Mouse (Mus musculus) myocyte (in vitro differentiated cells): ENCODE data around the gene Gm3045. TPM values are rescaled to one million over a fixed set of nuclear protein-coding genes. Genes with fewer than 3 reads are reported as not detected.

Source experiments
- H3K27me3 ChIP-seq: one replicate; pipeline ENCODE4 v1.6.1; 2011; ENCODE audit not compliant: control insufficient read depth, insufficient read depth, insufficient read length
- H3K36me3 ChIP-seq: one replicate; pipeline ENCODE4 v1.6.1; 2011; ENCODE audit not compliant: control insufficient read depth, insufficient read depth
- H3K4me2 ChIP-seq: one replicate; pipeline ENCODE4 v1.6.1; 2011; ENCODE audit warnings: low read depth, control low read depth
- H3K4me3 ChIP-seq: one replicate; pipeline ENCODE4 v1.5.1; 2011; ENCODE audit warnings: mild to moderate bottlenecking, control low read depth, moderate library complexity
- H3K79me2 ChIP-seq: one replicate; pipeline ENCODE4 v1.6.1; 2011; ENCODE audit not compliant: control insufficient read depth, insufficient read depth
- H3ac ChIP-seq: one replicate; pipeline ENCODE4 v1.6.1; 2011; ENCODE audit not compliant: control insufficient read depth, insufficient read length
- CEBPB ChIP-seq: IDR thresholded peaks from 2 replicates; pipeline ENCODE4 v1.6.1; 2011; ENCODE audit warnings: mild to moderate bottlenecking, moderate library complexity; ENCODE audit not compliant: poor library complexity, insufficient read depth, severe bottlenecking
- E2F4 ChIP-seq: IDR thresholded peaks from one replicate; pipeline ENCODE4 v1.6.1; 2011; ENCODE audit warnings: mild to moderate bottlenecking, control low read depth, moderate library complexity; ENCODE audit not compliant: insufficient read depth
- MAX ChIP-seq: IDR thresholded peaks from one replicate; pipeline ENCODE4 v1.6.1; 2011; ENCODE audit warnings: low read depth, mild to moderate bottlenecking, control low read depth
- MYOD1 ChIP-seq, 3 experiments: IDR thresholded peaks; one replicate each; pipeline ENCODE4 v1.6.1; 2011; ENCODE audit warnings: control low read depth in 2 of 3, low read depth in 2 of 3, mild to moderate bottlenecking in 2 of 3, moderate library complexity in 1 of 3; ENCODE audit not compliant: insufficient read length in 2 of 3, control insufficient read depth in 1 of 3
- MYOG ChIP-seq, 3 experiments: IDR thresholded peaks; one replicate each; pipeline ENCODE4 v1.6.1; 2011; ENCODE audit warnings: control low read depth in 2 of 3, low read depth in 2 of 3, mild to moderate bottlenecking in 2 of 3; ENCODE audit not compliant: insufficient read length in 2 of 3, control insufficient read depth in 1 of 3, insufficient read depth in 1 of 3
- POLR2A ChIP-seq: IDR thresholded peaks from one replicate; pipeline ENCODE4 v1.6.1; 2011; ENCODE audit warnings: low read depth, mild to moderate bottlenecking, control low read depth, moderate library complexity; ENCODE audit not compliant: insufficient read length
- POLR2AphosphoS2 ChIP-seq: IDR thresholded peaks from one replicate; pipeline ENCODE4 v1.6.1; 2011; ENCODE audit warnings: low read depth, control low read depth; ENCODE audit not compliant: insufficient read length
- REST ChIP-seq: IDR thresholded peaks from one replicate; pipeline ENCODE4 v1.6.1; 2011; ENCODE audit warnings: mild to moderate bottlenecking, control low read depth, moderate library complexity; ENCODE audit not compliant: insufficient read depth, insufficient read length
- SRF ChIP-seq: IDR thresholded peaks from one replicate; pipeline ENCODE4 v1.6.1; 2011; ENCODE audit warnings: low read depth; ENCODE audit not compliant: control insufficient read depth, insufficient read length
- TCF12 ChIP-seq: IDR thresholded peaks from one replicate; pipeline ENCODE4 v1.6.1; 2011; ENCODE audit warnings: mild to moderate bottlenecking, control low read depth; ENCODE audit not compliant: poor library complexity, insufficient read depth, severe bottlenecking
- TCF3 ChIP-seq: IDR thresholded peaks from one replicate; pipeline ENCODE4 v1.6.1; 2011; ENCODE audit warnings: low read depth, control low read depth; ENCODE audit not compliant: insufficient read length
- USF1 ChIP-seq: IDR thresholded peaks from one replicate; pipeline ENCODE4 v1.6.1; 2011; ENCODE audit warnings: low read depth, mild to moderate bottlenecking, control low read depth, moderate library complexity
- polyA plus RNA-seq: library from polyadenylated mRNA; unstranded; fragments of >200 nt; fragmentation: generic; extraction: Trizol; gene quantifications from one replicate; pipeline ENCODE4 v1.2.1, GENCODE M21; 2012; ENCODE audit warnings: missing spikeins

Gm3045 gene
- polyA plus RNA-seq, 1 experiment = not detected

DNA sequence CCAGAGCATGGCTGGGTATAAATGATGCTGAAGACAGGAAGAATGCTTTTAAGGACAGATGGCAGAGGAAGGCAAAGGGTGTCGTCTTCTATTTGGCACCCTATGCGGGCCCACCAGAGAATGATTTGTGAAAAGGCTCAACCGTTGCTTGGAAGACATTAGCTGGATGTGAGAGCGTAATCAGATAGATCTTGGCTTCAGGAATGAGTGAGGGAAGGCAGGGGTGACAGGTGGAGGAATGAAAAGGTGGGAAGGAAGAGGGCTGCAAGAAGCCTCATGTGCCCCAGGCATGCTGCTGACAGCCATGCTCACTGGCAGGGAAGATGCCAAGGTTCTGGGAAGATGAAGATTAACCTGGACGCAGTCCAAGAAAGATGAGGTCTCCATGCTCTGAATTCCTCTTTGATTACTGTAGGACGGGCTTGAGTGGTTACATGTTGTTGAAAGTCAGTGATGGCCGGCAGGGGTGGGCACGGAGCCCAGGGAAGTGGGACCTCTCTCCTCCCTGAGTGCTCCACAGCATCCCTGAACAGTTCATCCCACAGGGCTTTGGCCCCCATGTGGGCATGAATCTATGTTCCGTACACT lies 14.0 kb upstream of the Gm3045 start:
- Histone ChIP-seq H3K27me3 (peaks cover 3% of the 10 kb centered on the region), H3K4me3 (no peak overlapping the region), H3ac (no peak overlapping the region), H3K79me2 (no peaks in the 10 kb centered on the region), H3K36me3 (no peaks in the 10 kb centered on the region), H3K4me2 (no peak overlapping the region)
- TF ChIP-seq MAX (no peak), REST (no peak), TCF3 (no peak), MYOD1 (IDR thresholded peaks at IDR 0.05; ENCODE audit: control insufficient read depth in 1 of 3, insufficient read length in 2 of 3, low read depth in 2 of 3) (no peak), SRF (no peak), USF1 (no peak), E2F4 (no peak), POLR2A (no peak), MYOG (IDR thresholded peaks at IDR 0.05; ENCODE audit: control insufficient read depth in 1 of 3, insufficient read depth in 1 of 3, insufficient read length in 2 of 3, low read depth in 2 of 3) (no peak), TCF12 (no peak), POLR2AphosphoS2 (no peak), CEBPB (no peak)

DNA sequence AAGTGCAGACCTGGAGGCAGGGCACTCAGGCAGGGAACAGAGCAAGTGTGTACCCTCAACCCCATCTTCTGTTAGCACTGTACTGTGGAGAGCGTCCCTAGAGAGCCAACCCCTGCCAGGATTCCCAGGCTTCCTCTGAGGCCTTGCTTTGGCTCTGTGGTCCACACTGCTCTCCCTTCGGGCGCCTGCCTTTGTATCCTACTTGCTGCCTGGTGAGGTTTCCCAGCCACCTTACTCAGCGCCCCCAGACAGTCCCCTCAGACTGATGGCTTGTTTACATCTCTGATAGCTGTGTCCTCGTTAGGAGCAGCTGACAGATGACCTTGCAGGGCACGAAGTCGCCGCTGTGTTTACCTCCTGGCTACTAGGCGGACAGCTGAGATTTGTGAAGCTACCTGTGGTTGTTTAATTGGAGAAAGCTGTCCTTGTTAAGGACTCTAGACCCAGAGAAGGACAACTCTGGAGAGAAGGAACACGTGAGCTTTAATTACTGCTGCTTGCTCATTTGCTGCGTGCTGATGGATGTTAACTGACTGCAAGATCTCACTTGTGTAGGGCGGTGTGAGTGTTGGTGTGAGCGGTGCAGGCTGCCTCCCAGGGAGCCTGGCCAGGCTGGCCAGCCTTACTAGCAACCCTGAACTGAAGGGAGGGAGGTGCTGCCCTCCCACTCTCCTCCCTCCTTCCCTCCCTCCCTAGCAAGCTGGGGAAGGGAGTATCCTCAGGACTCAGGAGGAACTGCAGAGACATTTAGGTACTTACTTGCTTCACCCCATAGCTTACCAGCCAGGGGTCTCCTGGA lies 7.5 kb upstream of the Gm3045 start:
- Histone ChIP-seq H3K4me2 (no peak overlapping the region), H3ac (no peak overlapping the region), H3K79me2 (no peaks in the 10 kb centered on the region), H3K27me3 (peaks cover 9% of the 10 kb centered on the region), H3K36me3 (no peaks in the 10 kb centered on the region), H3K4me3 (no peak overlapping the region)
- no peak for TF ChIP-seq MAX
- TF ChIP-seq MYOD1 (IDR thresholded peaks at IDR 0.05; ENCODE audit: control insufficient read depth in 1 of 3, insufficient read length in 2 of 3, low read depth in 2 of 3) = no peak
- TF ChIP-seq CEBPB = no peak
- no peak for TF ChIP-seq TCF3
- no peak for TF ChIP-seq POLR2A
- TF ChIP-seq TCF12 = no peak
- no peak for TF ChIP-seq REST
- TF ChIP-seq POLR2AphosphoS2 = no peak
- no peak for TF ChIP-seq USF1
- TF ChIP-seq SRF = no peak
- no peak for TF ChIP-seq E2F4
- TF ChIP-seq MYOG (IDR thresholded peaks at IDR 0.05; ENCODE audit: control insufficient read depth in 1 of 3, insufficient read depth in 1 of 3, insufficient read length in 2 of 3, low read depth in 2 of 3) = no peak

DNA sequence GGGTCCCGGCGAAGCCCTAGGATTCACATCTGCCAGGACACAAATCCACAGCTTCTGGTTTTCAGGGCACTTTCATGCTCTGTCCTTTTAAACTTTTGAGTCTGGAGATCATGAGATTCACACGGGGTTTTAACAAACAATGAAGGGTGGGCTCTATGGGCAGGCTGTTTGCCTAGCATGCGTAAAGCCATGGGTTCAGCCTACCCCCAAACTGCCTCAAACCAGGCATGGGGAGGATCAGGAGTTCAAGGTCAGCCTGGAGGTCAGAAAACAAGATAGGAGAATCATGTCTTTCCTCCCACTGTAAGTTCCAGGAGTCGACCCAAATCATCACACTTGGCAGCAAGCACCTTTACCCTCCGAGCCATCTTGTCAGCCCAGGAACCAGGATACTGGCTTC lies 6.9 kb upstream of the Gm3045 start:
- Histone ChIP-seq H3K27me3 (peaks cover 9% of the 10 kb centered on the region), H3K79me2 (no peaks in the 10 kb centered on the region), H3K4me3 (no peak overlapping the region), H3K36me3 (no peaks in the 10 kb centered on the region), H3ac (no peak overlapping the region), H3K4me2 (no peak overlapping the region)
- no peak for TF ChIP-seq REST
- TF ChIP-seq USF1 = no peak
- no peak for TF ChIP-seq POLR2A
- TF ChIP-seq POLR2AphosphoS2 = no peak

DNA sequence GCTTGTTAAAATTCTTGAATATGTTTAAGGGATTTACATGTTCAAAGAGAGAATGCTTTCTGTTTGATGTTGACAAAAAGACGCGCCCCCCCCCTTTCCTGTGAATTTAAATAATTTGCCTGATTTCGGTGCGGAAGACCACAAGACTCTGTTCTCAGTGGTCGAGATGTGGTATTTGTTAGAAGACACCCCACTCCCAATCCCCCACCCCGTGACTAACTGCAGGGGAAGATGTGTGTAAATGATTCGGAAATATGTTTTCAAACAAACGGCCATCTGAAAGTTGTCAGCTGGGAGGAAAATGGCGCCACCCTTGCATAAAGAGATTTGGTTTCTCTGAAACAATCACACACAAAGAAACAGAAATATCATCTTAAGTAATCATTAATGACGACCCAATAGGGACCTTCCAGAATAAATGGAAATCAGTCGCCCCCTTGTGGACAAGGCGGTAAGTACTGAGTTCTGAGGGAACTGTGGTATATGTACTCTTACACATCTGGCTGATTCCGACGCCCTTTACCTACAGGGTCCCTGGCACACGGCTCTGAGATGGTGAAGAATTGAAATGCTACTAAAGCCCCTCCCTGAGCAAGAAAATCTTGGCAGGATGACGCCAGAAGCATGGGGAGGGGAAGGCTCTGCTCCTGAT lies 4.2 kb upstream of the Gm3045 start:
- Histone ChIP-seq H3K4me3 (no peak overlapping the region), H3K4me2 (peak overlapping the region; percentile 38), H3K27me3 (peaks cover 6% of the 10 kb centered on the region)

More for the DNA sequence above, 4.2 kb upstream of the Gm3045 start:
- TF ChIP-seq TCF3 = no peak
- TF ChIP-seq REST = no peak
- TF ChIP-seq USF1 = no peak
- no peak for TF ChIP-seq SRF
- no peak for TF ChIP-seq MAX
- no peak for TF ChIP-seq POLR2AphosphoS2
- no peak for TF ChIP-seq E2F4
- TF ChIP-seq MYOG (IDR thresholded peaks at IDR 0.05; ENCODE audit: control insufficient read depth in 1 of 3, insufficient read depth in 1 of 3, insufficient read length in 2 of 3, low read depth in 2 of 3) = no peak
- no peak for TF ChIP-seq POLR2A
- H3K79me2 ChIP-seq = no peaks in the 10 kb centered on the region
- no peak overlapping the region for H3ac ChIP-seq
- H3K36me3 ChIP-seq = no peaks in the 10 kb centered on the region
